Mouse (Mus musculus) forebrain, postnatal 0 days (tissue): ENCODE results near the gene Sphk2. TPM values are rescaled to one million over a fixed set of nuclear protein-coding genes. Genes with fewer than 3 reads are reported as not detected.

Source experiments
- ATAC-seq: fragments of 200-750 bp; cut with Nextera tagmentation; 2 replicates; pipeline ENCODE4 v1.8.0; 2017; ENCODE audit warnings: mild to moderate bottlenecking, moderate library complexity
- DNase-seq: peaks from one replicate; pipeline ENCODE4 v3.0.0-alpha.2; 2015
- H3K27ac ChIP-seq: fragments of 300-500 bp; sonication (generic); 2 replicates; pipeline ENCODE4 v1.5.1; 2014; ENCODE audit warnings: low read depth, mild to moderate bottlenecking, antibody characterized with exemption, low read length, moderate library complexity, mixed read lengths
- H3K27me3 ChIP-seq: fragments of 300-500 bp; sonication (generic); 2 replicates; pipeline ENCODE4 v1.6.1; 2014; ENCODE audit warnings: mild to moderate bottlenecking, low read length, mixed read lengths; ENCODE audit not compliant: insufficient read depth
- H3K36me3 ChIP-seq: fragments of 300-500 bp; sonication (generic); 2 replicates; pipeline ENCODE4 v1.6.1; 2014; ENCODE audit warnings: mild to moderate bottlenecking, moderate library complexity; ENCODE audit not compliant: insufficient read depth
- H3K4me1 ChIP-seq: fragments of 300-500 bp; sonication (generic); 2 replicates; pipeline ENCODE4 v1.6.1; 2014; ENCODE audit warnings: antibody characterized with exemption; ENCODE audit not compliant: insufficient read depth
- H3K4me2 ChIP-seq: fragments of 300-500 bp; sonication (generic); 2 replicates; pipeline ENCODE4 v1.6.1; 2014; ENCODE audit warnings: low read depth, mild to moderate bottlenecking, moderate library complexity
- H3K4me3 ChIP-seq: fragments of 300-500 bp; sonication (generic); 2 replicates; pipeline ENCODE4 v1.5.1; 2014; ENCODE audit warnings: low read depth, low read length, mixed read lengths
- H3K9ac ChIP-seq: fragments of 300-500 bp; sonication (generic); 2 replicates; pipeline ENCODE4 v1.6.1; 2014; ENCODE audit warnings: mild to moderate bottlenecking
- H3K9me3 ChIP-seq: fragments of 300-500 bp; sonication (generic); 2 replicates; pipeline ENCODE4 v1.6.1; 2016; ENCODE audit warnings: low read length
- CTCF ChIP-seq: sonication (generic); IDR thresholded peaks from 2 replicates; pipeline ENCODE4 v1.5.1; 2016; ENCODE audit warnings: antibody characterized with exemption, control low read depth, low read depth
- WGBS: fragments of 180-500 bp; shearing (Covaris S2); extraction: QIAGEN DNeasy Blood & Tissue Kit; methylation state at CpG from one replicate; pipeline ENCODE4 v1.1.7; 2014; 5-methylcytosine and 5-hydroxymethylcytosine counted together
- polyA plus RNA-seq: library from polyadenylated mRNA; unstranded; fragments of >200 nt; fragmentation: Nextera tagmentation; extraction: Ambion mirVana; gene quantifications from 2 replicates; pipeline ENCODE4 v1.2.1, GENCODE M21; 2015
- total RNA-seq: library from RNA; depleted of rRNA; stranded (reverse); fragments of >200 nt; gene quantifications from 2 replicates; pipeline ENCODE4 v1.2.3, GENCODE M21; 2014

The Sphk2 gene
- total and polyA plus RNA-seq, 2 experiments from 2014 or later: 18.7 to 19.6 TPM

GRCm38 (mm10) chr7:45711316-45712021, 6.3 kb downstream of the Sphk2 start:
- H3K9me3 ChIP-seq: no peaks in the 10 kb centered on the region
- H3K9ac ChIP-seq: no peak overlapping the region
- WGBS: 88% methylated on average over 24 of the region's 24 CpGs
- no peak for TF ChIP-seq CTCF
- peaks cover 35% of the 10 kb centered on the region for H3K36me3 ChIP-seq
- H3K27ac ChIP-seq: no peak overlapping the region
- peaks cover 33% of the 10 kb centered on the region for H3K4me1 ChIP-seq
- ATAC-seq: no peak
- H3K27me3 ChIP-seq: no peaks in the 10 kb centered on the region
- H3K4me3 ChIP-seq: no peak overlapping the region
- DNase-seq: no peak
- no peak overlapping the region for H3K4me2 ChIP-seq

- H3K27me3 ChIP-seq: no peaks in the 10 kb centered on the region
- H3K27ac ChIP-seq: no peak overlapping the region
- 91% methylated on average over 20 of the region's 20 CpGs for WGBS
- no peak overlapping the region for H3K4me2 ChIP-seq
- no peak overlapping the region for H3K4me3 ChIP-seq
- ATAC-seq (no peak), DNase-seq (no peak)
- peaks cover 30% of the 10 kb centered on the region for H3K4me1 ChIP-seq
- no peak overlapping the region for H3K9ac ChIP-seq
- H3K9me3 ChIP-seq: no peaks in the 10 kb centered on the region
- no peak for TF ChIP-seq CTCF
- peaks cover 35% of the 10 kb centered on the region for H3K36me3 ChIP-seq
These were observed 7.2 kb downstream of the Sphk2 start for GRCm38 (mm10) chr7:45710477-45711191.

GRCm38 (mm10) chr7:45709677-45710355, 8.0 kb downstream of the Sphk2 start:
- ATAC-seq (no peak), DNase-seq (no peak)
- H3K27me3 ChIP-seq: no peaks in the 10 kb centered on the region
- H3K27ac ChIP-seq: peak overlapping the region; percentile 87; the same call in 1 of the 2 replicates
- H3K4me2 ChIP-seq: no peak overlapping the region
- H3K36me3 ChIP-seq: peaks cover 35% of the 10 kb centered on the region
- 69% methylated on average over 14 of the region's 14 CpGs for WGBS
- no peak for TF ChIP-seq CTCF
- H3K4me3 ChIP-seq: no peak overlapping the region
- H3K4me1 ChIP-seq: peaks cover 32% of the 10 kb centered on the region
- H3K9me3 ChIP-seq: no peaks in the 10 kb centered on the region
- no peak overlapping the region for H3K9ac ChIP-seq

GRCm38 (mm10) chr7:45709036-45709435, 8.8 kb downstream of the Sphk2 start:
- peak overlapping the region; percentile 87 for H3K27ac ChIP-seq
- peaks cover 27% of the 10 kb centered on the region for H3K4me1 ChIP-seq
- H3K9ac ChIP-seq: no peak overlapping the region
- H3K4me3 ChIP-seq: no peak overlapping the region
- no peak for ATAC-seq
- peak overlapping the region; percentile 97 for H3K4me2 ChIP-seq
- H3K27me3 ChIP-seq: no peaks in the 10 kb centered on the region
- no peaks in the 10 kb centered on the region for H3K9me3 ChIP-seq
- H3K36me3 ChIP-seq: peaks cover 35% of the 10 kb centered on the region
- TF ChIP-seq CTCF: peak; percentile 5; the same call in 1 of the 2 replicates
- WGBS: 37% methylated on average over 6 of the region's 6 CpGs
- DNase-seq: peak; percentile 70

- no peaks in the 10 kb centered on the region for H3K9me3 ChIP-seq
- no peak for DNase-seq
- no peak for TF ChIP-seq CTCF
- ATAC-seq: no peak
- no peak overlapping the region for H3K9ac ChIP-seq
- 63% methylated on average over 13 of the region's 13 CpGs for WGBS
- H3K27ac ChIP-seq: peak overlapping the region; percentile 87
- H3K4me1 ChIP-seq: peaks cover 32% of the 10 kb centered on the region
- no peak overlapping the region for H3K4me3 ChIP-seq
- no peaks in the 10 kb centered on the region for H3K27me3 ChIP-seq
- peak overlapping the region; percentile 97 for H3K4me2 ChIP-seq
- H3K36me3 ChIP-seq: peaks cover 33% of the 10 kb centered on the region
These were observed 9.5 kb downstream of the Sphk2 start for GRCm38 (mm10) chr7:45708221-45708761.

GRCm38 (mm10) chr7:45707375-45707967, 10.3 kb downstream of the Sphk2 start:
- WGBS: under 1% methylated on average over 27 of the region's 27 CpGs
- peak; percentile 28 for ATAC-seq
- H3K4me1 ChIP-seq: peaks cover 36% of the 10 kb centered on the region

More at GRCm38 (mm10) chr7:45707375-45707967, 10.3 kb downstream of the Sphk2 start:
- DNase-seq: peak; percentile 94
- H3K27me3 ChIP-seq: no peaks in the 10 kb centered on the region
- H3K9ac ChIP-seq: peak overlapping the region; percentile 49
- TF ChIP-seq CTCF: no peak
- H3K27ac ChIP-seq: peak overlapping the region; percentile 87
- peak overlapping the region; percentile 41 for H3K4me3 ChIP-seq
- peaks cover 25% of the 10 kb centered on the region for H3K36me3 ChIP-seq
- H3K4me2 ChIP-seq: peak overlapping the region; percentile 97
- H3K9me3 ChIP-seq: no peaks in the 10 kb centered on the region
